Mouse (Mus musculus) lung, embryonic 16.5 days (tissue): ENCODE measurements at regions not wholly inside any gene's neighbourhood (a gene's known extent, or its start where the extent isn't known, plus 50 kb on each side); places are given as distances from the start of the nearest gene placed in this dataset.

Experiments used
- ATAC-seq: fragments of 200-750 bp; cut with Nextera tagmentation; 2 replicates; pipeline ENCODE4 v1.8.0; 2017; ENCODE audit warnings: low read depth, mild to moderate bottlenecking, moderate library complexity
- H3K27ac ChIP-seq: fragments of 300-500 bp; sonication (generic); 2 replicates; pipeline ENCODE4 v1.5.1; 2014; ENCODE audit warnings: mild to moderate bottlenecking, control low read depth, low read length
- H3K27me3 ChIP-seq: fragments of 300-500 bp; sonication (generic); 2 replicates; pipeline ENCODE4 v1.6.1; 2014; ENCODE audit warnings: low read depth, low read length, mixed read lengths; ENCODE audit not compliant: control insufficient read depth, insufficient read depth
- H3K36me3 ChIP-seq: fragments of 300-500 bp; sonication (generic); 2 replicates; pipeline ENCODE4 v1.6.1; 2014; ENCODE audit warnings: low read length; ENCODE audit not compliant: control insufficient read depth, insufficient read depth
- H3K4me1 ChIP-seq: fragments of 300-500 bp; sonication (generic); replicated peaks from 2 replicates; pipeline ENCODE4 v1.6.1; 2014; ENCODE audit warnings: low read length, mixed read lengths; ENCODE audit not compliant: control insufficient read depth, insufficient read depth
- H3K4me2 ChIP-seq: fragments of 300-500 bp; sonication (generic); 2 replicates; pipeline ENCODE4 v1.6.1; 2014; ENCODE audit warnings: low read depth, low read length, control low read depth
- H3K4me3 ChIP-seq: fragments of 300-500 bp; sonication (generic); 2 replicates; pipeline ENCODE4 v1.5.1; 2014; ENCODE audit warnings: mild to moderate bottlenecking, low read length, control low read depth
- H3K9ac ChIP-seq: fragments of 300-500 bp; sonication (generic); 2 replicates; pipeline ENCODE4 v1.6.1; 2014; ENCODE audit warnings: low read length, control low read depth
- H3K9me3 ChIP-seq: fragments of 300-500 bp; sonication (generic); 2 replicates; pipeline ENCODE4 v1.6.1; 2016; ENCODE audit warnings: low read length; ENCODE audit not compliant: control insufficient read depth
- WGBS: fragments of 180-500 bp; shearing (Covaris S2); extraction: QIAGEN DNeasy Blood & Tissue Kit; methylation state at CpG from one replicate; pipeline ENCODE4 v1.1.7; 2014; 5-methylcytosine and 5-hydroxymethylcytosine counted together

- Histone ChIP-seq H3K36me3 (no peaks in the 10 kb centered on the region), H3K4me1 (no peaks in the 10 kb centered on the region; the same call in 1 of the 2 replicates), H3K4me3 (no peak overlapping the region), H3K9ac (no peak overlapping the region), H3K27ac (no peak overlapping the region), H3K4me2 (no peak overlapping the region), H3K9me3 (no peaks in the 10 kb centered on the region; the same call in 1 of the 2 replicates), H3K27me3 (no peaks in the 10 kb centered on the region)
- 69% methylated on average over 10 of the region's 10 CpGs for WGBS
- ATAC-seq, result no peak
Measured at GRCm38 (mm10) chr12:82104211-82104610, 64.9 kb upstream of the Sipa1l1 start.

GRCm38 (mm10) chr12:82105184-82106031, 63.7 kb upstream of the Sipa1l1 start:
- no peak overlapping the region for H3K9ac ChIP-seq
- H3K27ac ChIP-seq, result no peak overlapping the region
- H3K4me3 ChIP-seq, result no peak overlapping the region
- no peaks in the 10 kb centered on the region for H3K36me3 ChIP-seq
- no peaks in the 10 kb centered on the region for H3K27me3 ChIP-seq
- no peaks in the 10 kb centered on the region; the same call in 1 of the 2 replicates for H3K4me1 ChIP-seq
- no peaks in the 10 kb centered on the region; the same call in 1 of the 2 replicates for H3K9me3 ChIP-seq
- no peak overlapping the region for H3K4me2 ChIP-seq
- 55% methylated on average over 17 of the region's 17 CpGs for WGBS
- no peak for ATAC-seq

GRCm38 (mm10) chr12:82115766-82116165, 53.4 kb upstream of the Sipa1l1 start:
- no peak overlapping the region for H3K4me3 ChIP-seq
- ATAC-seq, result no peak
- no peak overlapping the region for H3K9ac ChIP-seq
- H3K4me2 ChIP-seq, result no peak overlapping the region
- H3K36me3 ChIP-seq, result no peaks in the 10 kb centered on the region
- no peak overlapping the region for H3K27ac ChIP-seq
- no peaks in the 10 kb centered on the region for H3K9me3 ChIP-seq
- WGBS, result 48% methylated on average over 7 of the region's 7 CpGs
- H3K4me1 ChIP-seq, result no peaks in the 10 kb centered on the region
- no peaks in the 10 kb centered on the region for H3K27me3 ChIP-seq
